Mouse (Mus musculus) lung, embryonic 16.5 days (tissue): ENCODE measurements around the gene Txnip. TPM values are rescaled to one million over a fixed set of nuclear protein-coding genes. Genes with fewer than 3 reads are reported as not detected.

Source experiments
- ATAC-seq: fragments of 200-750 bp; cut with Nextera tagmentation; 2 replicates; pipeline ENCODE4 v1.8.0; 2017; ENCODE audit warnings: low read depth, mild to moderate bottlenecking, moderate library complexity
- H3K27ac ChIP-seq: fragments of 300-500 bp; sonication (generic); 2 replicates; pipeline ENCODE4 v1.5.1; 2014; ENCODE audit warnings: mild to moderate bottlenecking, control low read depth, low read length
- H3K27me3 ChIP-seq: fragments of 300-500 bp; sonication (generic); 2 replicates; pipeline ENCODE4 v1.6.1; 2014; ENCODE audit warnings: low read depth, low read length, mixed read lengths; ENCODE audit not compliant: control insufficient read depth, insufficient read depth
- H3K36me3 ChIP-seq: fragments of 300-500 bp; sonication (generic); 2 replicates; pipeline ENCODE4 v1.6.1; 2014; ENCODE audit warnings: low read length; ENCODE audit not compliant: control insufficient read depth, insufficient read depth
- H3K4me1 ChIP-seq: fragments of 300-500 bp; sonication (generic); replicated peaks from 2 replicates; pipeline ENCODE4 v1.6.1; 2014; ENCODE audit warnings: low read length, mixed read lengths; ENCODE audit not compliant: control insufficient read depth, insufficient read depth
- H3K4me2 ChIP-seq: fragments of 300-500 bp; sonication (generic); 2 replicates; pipeline ENCODE4 v1.6.1; 2014; ENCODE audit warnings: low read depth, low read length, control low read depth
- H3K4me3 ChIP-seq: fragments of 300-500 bp; sonication (generic); 2 replicates; pipeline ENCODE4 v1.5.1; 2014; ENCODE audit warnings: mild to moderate bottlenecking, low read length, control low read depth
- H3K9ac ChIP-seq: fragments of 300-500 bp; sonication (generic); 2 replicates; pipeline ENCODE4 v1.6.1; 2014; ENCODE audit warnings: low read length, control low read depth
- H3K9me3 ChIP-seq: fragments of 300-500 bp; sonication (generic); 2 replicates; pipeline ENCODE4 v1.6.1; 2016; ENCODE audit warnings: low read length; ENCODE audit not compliant: control insufficient read depth
- WGBS: fragments of 180-500 bp; shearing (Covaris S2); extraction: QIAGEN DNeasy Blood & Tissue Kit; methylation state at CpG from one replicate; pipeline ENCODE4 v1.1.7; 2014; 5-methylcytosine and 5-hydroxymethylcytosine counted together
- polyA plus RNA-seq: library from polyadenylated mRNA; unstranded; fragments of >200 nt; fragmentation: Nextera tagmentation; extraction: Ambion mirVana; gene quantifications from 2 replicates; pipeline ENCODE4 v1.2.1, GENCODE M21; 2015

Gene Txnip
- polyA plus RNA-seq, 1 experiment from 2014 or later: 184 TPM

DNA sequence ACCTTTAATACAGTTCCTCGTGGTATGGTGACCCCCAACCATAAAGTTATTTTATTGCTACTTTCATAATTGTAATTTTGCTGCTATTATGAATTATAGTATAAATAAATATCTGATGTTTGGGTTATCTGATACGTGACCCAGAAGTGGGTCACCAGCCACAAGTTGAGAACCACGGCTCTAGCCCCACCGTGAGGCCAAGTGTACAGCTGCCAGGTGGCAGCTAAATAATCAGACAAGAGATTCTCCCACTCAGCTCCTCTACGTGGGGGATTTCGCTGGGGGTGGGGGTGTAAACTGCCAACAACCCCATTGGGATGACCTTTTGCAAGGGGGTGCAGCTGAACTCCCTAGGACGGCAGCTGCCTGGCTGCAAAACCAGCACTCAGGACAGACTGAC lies 25.7 kb upstream of the Txnip start:
- no peak overlapping the region for H3K4me3 ChIP-seq
- no peaks in the 10 kb centered on the region for H3K36me3 ChIP-seq
- H3K27me3 ChIP-seq: peaks cover 19% of the 10 kb centered on the region
- peaks cover 4% of the 10 kb centered on the region for H3K4me1 ChIP-seq
- 41% methylated on average over 7 of the region's 7 CpGs for WGBS
- no peak overlapping the region for H3K27ac ChIP-seq
- H3K4me2 ChIP-seq: no peak overlapping the region
- H3K9ac ChIP-seq: no peak overlapping the region
- ATAC-seq: no peak
- H3K9me3 ChIP-seq: no peaks in the 10 kb centered on the region

DNA sequence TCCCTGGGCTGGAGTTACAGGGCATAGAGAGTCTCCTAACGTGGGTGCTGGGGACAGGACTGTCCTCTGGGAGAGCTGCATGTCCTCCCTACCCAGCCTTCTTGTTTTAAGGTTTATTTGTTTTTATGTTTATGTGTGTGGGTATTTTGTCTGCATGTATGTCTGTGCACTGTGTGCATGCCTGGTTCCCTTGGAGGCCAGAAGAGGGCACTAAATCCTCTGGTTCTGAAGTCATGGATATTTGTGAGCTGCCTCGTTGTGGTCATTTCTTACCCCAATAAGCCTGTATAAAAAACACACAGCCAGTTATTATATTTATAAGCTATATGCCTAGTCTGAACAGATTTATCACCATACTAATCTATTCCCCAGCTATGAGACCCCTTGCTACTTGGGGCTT lies 23.5 kb upstream of the Txnip start:
- WGBS: 43% methylated on average over 2 of the region's 2 CpGs
- H3K4me1 ChIP-seq: no peaks in the 10 kb centered on the region
- ATAC-seq: no peak

DNA sequence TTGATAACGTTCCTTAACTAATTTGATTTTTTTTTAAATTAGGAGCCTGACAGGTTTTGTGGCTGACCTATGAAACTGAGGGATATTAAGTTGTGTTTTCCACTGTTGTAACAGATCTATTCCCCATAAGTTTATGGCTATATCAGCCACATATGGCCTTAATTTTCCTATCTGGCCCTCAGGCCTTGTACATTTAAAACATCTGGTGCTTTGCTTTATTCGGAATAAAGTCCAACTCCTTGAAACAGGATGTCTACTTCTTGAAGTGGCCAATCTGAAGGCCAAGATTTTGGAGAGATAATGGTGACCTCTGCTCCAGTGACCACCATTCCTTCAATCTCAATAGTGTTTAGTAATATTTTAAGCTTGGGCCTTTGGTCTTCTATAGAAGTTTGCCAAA lies 18.4 kb upstream of the Txnip start:
- peaks cover 6% of the 10 kb centered on the region; the same call in 1 of the 2 replicates for H3K27me3 ChIP-seq
- no peak overlapping the region for H3K4me3 ChIP-seq
- no peak overlapping the region for H3K27ac ChIP-seq
- no peaks in the 10 kb centered on the region for H3K4me1 ChIP-seq
- no peaks in the 10 kb centered on the region for H3K36me3 ChIP-seq
- ATAC-seq: no peak
- H3K4me2 ChIP-seq: no peak overlapping the region
- no peak overlapping the region for H3K9ac ChIP-seq
- 65% methylated on average over 2 of the region's 2 CpGs for WGBS
- no peaks in the 10 kb centered on the region for H3K9me3 ChIP-seq

More for the DNA sequence above, 23.5 kb upstream of the Txnip start:
- Histone ChIP-seq H3K9me3 (no peaks in the 10 kb centered on the region), H3K9ac (no peak overlapping the region), H3K4me2 (no peak overlapping the region), H3K27ac (no peak overlapping the region), H3K27me3 (no peaks in the 10 kb centered on the region; the same call in 1 of the 2 replicates), H3K36me3 (no peaks in the 10 kb centered on the region), H3K4me3 (no peak overlapping the region)

DNA sequence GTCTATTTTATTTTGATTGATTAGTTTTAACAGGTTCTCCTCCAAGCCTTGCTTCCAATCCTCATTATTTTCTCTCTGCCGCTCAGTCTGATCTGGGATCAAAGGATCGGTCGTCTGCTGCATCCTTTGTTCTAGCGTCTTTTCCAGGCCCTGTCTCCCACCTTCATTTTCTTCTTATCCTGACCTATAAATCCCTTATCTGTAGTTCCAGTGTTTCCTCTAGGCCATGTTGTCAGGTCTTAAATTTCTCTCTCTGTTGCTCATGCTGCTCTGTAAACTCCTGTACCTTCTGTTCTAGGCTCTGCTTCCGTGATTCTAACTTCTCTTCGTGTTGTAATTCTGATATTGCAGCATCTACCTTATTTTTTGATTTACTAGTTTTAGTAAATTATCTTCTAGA lies 17.0 kb upstream of the Txnip start:
- Histone ChIP-seq H3K4me1 (no peaks in the 10 kb centered on the region), H3K4me2 (no peak overlapping the region), H3K27me3 (peaks cover 6% of the 10 kb centered on the region; the same call in 1 of the 2 replicates), H3K4me3 (no peak overlapping the region), H3K36me3 (no peaks in the 10 kb centered on the region), H3K9me3 (no peaks in the 10 kb centered on the region), H3K27ac (no peak overlapping the region), H3K9ac (no peak overlapping the region)
- ATAC-seq: no peak
- 50% methylated on average over 6 of the region's 6 CpGs for WGBS

DNA sequence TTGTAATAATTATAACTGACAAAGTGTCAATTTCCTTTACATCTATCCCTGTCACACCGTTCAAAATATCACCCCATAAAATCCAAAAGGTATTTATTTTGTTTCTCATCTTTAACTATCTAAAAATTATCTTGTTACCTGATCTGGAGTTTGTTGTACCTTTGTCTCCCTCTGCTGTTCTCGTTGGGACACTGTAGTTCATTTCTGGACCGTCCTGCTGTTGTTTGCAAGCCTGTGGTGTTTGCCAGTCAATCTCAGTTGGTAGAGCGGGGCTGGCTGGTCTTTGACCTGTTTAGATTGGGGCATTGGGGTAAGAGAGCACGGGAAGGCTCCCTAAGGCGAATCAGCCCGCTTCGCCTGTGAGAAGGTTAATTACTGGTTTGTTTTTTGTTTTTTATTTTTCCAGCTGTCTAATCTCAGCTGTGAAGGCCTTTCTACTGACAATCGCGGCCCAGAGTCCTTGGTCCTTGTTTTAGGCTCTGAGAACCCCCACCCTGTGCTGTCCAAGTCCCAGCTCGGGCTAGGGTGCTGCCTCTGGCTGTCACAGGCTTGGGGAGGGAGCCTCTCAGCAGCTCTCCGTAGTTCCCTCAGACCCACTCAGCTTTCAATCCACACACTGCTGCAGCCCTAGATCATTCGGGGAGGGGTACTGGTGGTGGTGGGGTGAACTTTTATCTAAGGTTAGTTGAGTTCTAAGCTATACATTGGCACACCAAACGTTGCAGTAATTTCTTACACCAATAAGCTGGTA lies 16.3 kb upstream of the Txnip start:
- whole genome bisulfite sequencing: 20% methylated on average over 14 of the region's 14 CpGs
- H3K4me1 ChIP-seq: no peaks in the 10 kb centered on the region
- no peak overlapping the region for H3K4me3 ChIP-seq
- H3K27ac ChIP-seq: no peak overlapping the region
- H3K9me3 ChIP-seq: no peaks in the 10 kb centered on the region
- no peak overlapping the region for H3K4me2 ChIP-seq
- H3K36me3 ChIP-seq: no peaks in the 10 kb centered on the region
- no peak for ATAC-seq
- H3K27me3 ChIP-seq: peaks cover 6% of the 10 kb centered on the region; the same call in 1 of the 2 replicates
- no peak overlapping the region for H3K9ac ChIP-seq

DNA sequence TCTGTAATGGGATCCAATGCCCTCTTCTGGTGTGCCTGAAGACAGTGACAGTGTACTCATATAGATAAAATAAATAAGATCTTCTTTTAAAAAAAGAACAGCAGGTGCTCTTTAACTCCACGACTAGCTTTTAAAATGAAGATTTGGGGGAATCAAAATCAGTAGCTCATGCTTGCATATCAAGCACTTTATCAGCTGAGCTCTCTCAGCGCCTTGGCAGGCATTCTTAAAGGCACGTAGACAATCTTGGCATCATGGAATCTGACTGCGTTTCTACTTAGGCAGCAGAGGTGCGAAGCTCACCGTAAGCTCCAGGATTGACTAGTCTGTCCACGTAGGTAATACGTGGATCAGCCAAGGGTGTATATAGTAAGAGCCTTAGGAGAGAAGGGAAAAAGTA lies 15.2 kb upstream of the Txnip start:
- Histone ChIP-seq H3K27me3 (peaks cover 6% of the 10 kb centered on the region; the same call in 1 of the 2 replicates), H3K9me3 (no peaks in the 10 kb centered on the region)
- WGBS: 69% methylated on average over 8 of the region's 8 CpGs

DNA sequence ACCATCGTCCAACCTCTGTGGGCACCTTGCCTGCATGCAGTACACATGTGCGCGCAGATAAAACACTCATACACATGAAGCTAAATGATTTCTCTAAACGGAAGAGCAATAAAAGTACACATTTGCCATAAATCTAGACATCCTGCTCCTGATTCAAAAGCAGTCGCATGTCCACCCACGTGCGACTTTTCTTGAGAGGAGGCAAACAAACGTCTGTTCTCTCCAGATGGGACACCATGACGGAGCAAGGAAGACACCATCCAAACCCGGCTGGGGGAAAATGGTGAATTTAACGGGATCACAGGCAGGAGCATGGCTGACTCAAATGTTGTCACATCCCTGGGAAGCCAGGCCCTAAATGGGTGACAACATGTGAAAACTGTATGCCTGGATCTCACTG lies 14.4 kb upstream of the Txnip start:
- Histone ChIP-seq H3K9ac (no peak overlapping the region), H3K4me2 (no peak overlapping the region), H3K27me3 (peaks cover 6% of the 10 kb centered on the region; the same call in 1 of the 2 replicates), H3K4me1 (no peaks in the 10 kb centered on the region), H3K9me3 (no peaks in the 10 kb centered on the region), H3K36me3 (no peaks in the 10 kb centered on the region), H3K27ac (no peak overlapping the region), H3K4me3 (no peak overlapping the region)
- 77% methylated on average over 11 of the region's 11 CpGs for WGBS
- no peak for ATAC-seq

More for the DNA sequence above, 15.2 kb upstream of the Txnip start:
- H3K4me1 ChIP-seq: no peaks in the 10 kb centered on the region
- no peak overlapping the region for H3K4me2 ChIP-seq
- no peak for ATAC-seq
- no peaks in the 10 kb centered on the region for H3K36me3 ChIP-seq
- no peak overlapping the region for H3K27ac ChIP-seq
- no peak overlapping the region for H3K9ac ChIP-seq
- no peak overlapping the region for H3K4me3 ChIP-seq

DNA sequence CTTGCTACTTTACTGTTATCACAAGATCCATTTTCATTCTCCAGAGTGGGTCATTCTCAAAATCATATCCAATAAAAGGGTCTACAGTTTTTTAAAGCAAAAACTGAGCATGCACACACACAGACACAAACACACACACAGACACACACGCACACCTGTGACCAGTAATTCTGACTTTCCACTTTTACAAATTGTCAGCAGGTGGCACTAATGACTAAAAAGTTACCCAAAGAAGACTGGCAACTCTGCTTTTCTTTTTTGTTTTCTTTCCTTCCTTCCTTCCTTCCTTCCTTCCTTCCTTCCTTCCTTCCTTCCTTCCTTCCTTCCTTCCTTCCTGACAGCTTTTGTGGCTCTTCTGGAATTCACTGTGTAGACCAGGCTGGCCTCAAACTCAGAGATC lies 12.2 kb upstream of the Txnip start:
- no peak overlapping the region for H3K27ac ChIP-seq
- no peaks in the 10 kb centered on the region for H3K4me1 ChIP-seq
- ATAC-seq: no peak
- H3K4me3 ChIP-seq: no peak overlapping the region
- H3K27me3 ChIP-seq: peaks cover 6% of the 10 kb centered on the region; the same call in 1 of the 2 replicates
- WGBS: 30% methylated on average over 1 of the region's 1 CpGs
- no peaks in the 10 kb centered on the region for H3K9me3 ChIP-seq
- H3K36me3 ChIP-seq: no peaks in the 10 kb centered on the region
- H3K4me2 ChIP-seq: no peak overlapping the region
- H3K9ac ChIP-seq: no peak overlapping the region

DNA sequence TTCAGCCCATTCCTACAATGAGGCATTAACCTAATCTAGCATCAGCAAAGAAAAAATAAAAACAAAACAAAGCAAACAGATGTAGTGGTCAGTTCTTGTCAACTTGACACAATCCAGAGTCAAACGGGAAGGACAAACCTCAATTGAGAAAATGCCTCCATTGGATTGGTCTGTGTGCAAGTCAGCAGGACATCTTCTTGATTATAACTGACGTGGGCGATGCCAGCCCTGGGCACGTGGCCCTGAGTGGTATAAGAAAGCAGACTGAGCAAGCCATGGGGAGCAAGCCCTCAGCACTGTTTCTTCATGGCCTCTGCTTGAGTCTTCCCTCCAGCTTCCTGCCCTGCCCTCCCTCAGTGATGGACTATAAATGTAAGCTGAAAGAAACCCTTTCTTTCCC lies 10.9 kb upstream of the Txnip start:
- Histone ChIP-seq H3K9ac (no peak overlapping the region), H3K36me3 (no peaks in the 10 kb centered on the region), H3K9me3 (no peaks in the 10 kb centered on the region), H3K4me3 (no peak overlapping the region), H3K27ac (no peak overlapping the region), H3K4me2 (no peak overlapping the region), H3K4me1 (peaks cover 6% of the 10 kb centered on the region), H3K27me3 (peaks cover 2% of the 10 kb centered on the region; the same call in 1 of the 2 replicates)
- 35% methylated on average over 4 of the region's 4 CpGs for WGBS
- ATAC-seq: no peak
